Mouse (Mus musculus): ENCODE measurements around the gene Pum1.

GRCm38 (mm10) chr4:130651286-130651685, 11.8 kb upstream of the Pum1 start:
- no peak for TF ChIP-seq CTCF (IDR thresholded peaks at IDR 0.05; ENCODE audit: low read depth)
- no peak for TF ChIP-seq EP300 (IDR thresholded peaks at IDR 0.05; ENCODE audit: low read depth)
